Mouse (Mus musculus): Measurements from ENCODE around the gene Gtpbp3. TPM values are rescaled to one million over a fixed set of nuclear protein-coding genes. Genes with fewer than 3 reads are reported as not detected.

Gtpbp3 gene
- total RNA-seq, 1 experiment from 2014 or later: 22.6 TPM

DNA sequence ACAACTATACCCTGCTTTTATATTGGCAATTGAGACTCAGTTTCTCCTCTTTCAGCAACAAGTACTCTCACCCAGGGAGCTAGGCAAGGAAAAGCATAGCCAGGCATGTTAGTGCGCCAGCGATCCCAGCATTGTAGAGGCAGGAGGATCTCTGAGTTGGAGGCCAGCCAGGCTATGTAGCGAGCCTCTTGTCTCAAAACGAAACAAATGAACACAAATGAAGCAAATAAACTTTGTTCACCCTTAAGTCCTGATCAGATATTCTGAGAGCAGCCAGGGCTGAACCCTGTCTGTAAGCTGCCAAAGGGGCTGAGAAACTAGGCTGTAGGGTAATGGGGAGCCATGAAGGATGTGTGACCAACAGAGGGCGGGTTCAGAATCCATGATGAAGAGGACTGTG is 7.9 kb downstream of the Gtpbp3 start:
- ATAC-seq (replicated peaks; ENCODE audit: low read depth, poor library complexity, severe bottlenecking): no peak

DNA sequence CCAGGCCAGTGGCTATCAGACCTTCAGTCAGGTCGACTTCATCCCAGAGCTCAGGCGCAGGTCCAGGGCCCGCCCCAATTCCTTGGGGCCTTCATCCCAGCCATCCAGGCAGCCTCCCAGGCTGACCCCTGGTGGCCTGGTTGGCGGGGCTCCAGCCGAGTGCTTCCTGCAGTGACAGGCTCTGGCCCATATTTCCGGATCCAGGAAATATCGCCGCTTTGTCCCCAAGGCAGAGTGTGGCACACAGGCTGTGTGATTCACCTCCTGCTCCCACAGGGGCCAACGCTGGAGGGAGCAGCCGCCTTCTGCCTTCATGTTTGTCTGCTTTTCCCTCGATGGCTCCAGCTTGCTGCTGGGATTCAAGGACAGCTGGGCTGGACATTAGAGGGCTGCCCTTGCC is 8.6 kb downstream of the Gtpbp3 start:
- no peak for ATAC-seq (replicated peaks; ENCODE audit: low read depth, poor library complexity, severe bottlenecking)

- no peak for ATAC-seq (replicated peaks; ENCODE audit: low read depth, poor library complexity, severe bottlenecking)
Observed at GRCm38 (mm10) chr8:71497077-71497645, 9.3 kb downstream of the Gtpbp3 start.

DNA sequence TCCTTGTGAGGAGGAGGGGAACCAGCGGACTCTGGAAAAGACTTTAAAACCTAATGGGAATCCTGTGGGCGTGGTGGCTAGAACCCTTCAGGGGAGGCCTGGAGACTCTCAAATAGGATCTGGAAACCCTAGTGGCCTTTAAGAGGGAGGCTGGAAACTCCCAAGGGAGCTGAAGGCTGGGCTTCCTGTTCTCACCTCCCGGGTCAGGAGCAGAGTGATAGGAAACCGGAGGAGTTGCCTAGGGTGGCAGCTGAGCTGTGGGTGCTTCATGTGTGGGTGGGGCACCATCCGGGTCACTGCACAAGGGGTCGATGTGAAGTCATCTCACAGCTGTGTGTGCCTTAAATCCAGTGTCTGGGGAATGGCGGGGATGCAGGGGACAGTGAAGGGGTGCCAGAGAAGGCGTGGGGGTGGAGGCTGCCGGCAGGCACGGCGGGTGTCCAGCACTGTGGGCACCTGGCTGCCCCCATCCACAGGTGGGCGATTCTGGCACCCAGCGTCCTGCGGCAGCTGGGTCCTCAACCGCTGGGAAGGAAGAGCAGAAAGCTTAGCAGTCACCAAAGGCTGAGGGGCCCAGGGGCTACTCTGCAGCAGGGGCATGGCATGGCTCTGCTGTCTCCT is 10.1 kb downstream of the Gtpbp3 start:
- ATAC-seq (replicated peaks; ENCODE audit: low read depth, poor library complexity, severe bottlenecking): no peak

DNA sequence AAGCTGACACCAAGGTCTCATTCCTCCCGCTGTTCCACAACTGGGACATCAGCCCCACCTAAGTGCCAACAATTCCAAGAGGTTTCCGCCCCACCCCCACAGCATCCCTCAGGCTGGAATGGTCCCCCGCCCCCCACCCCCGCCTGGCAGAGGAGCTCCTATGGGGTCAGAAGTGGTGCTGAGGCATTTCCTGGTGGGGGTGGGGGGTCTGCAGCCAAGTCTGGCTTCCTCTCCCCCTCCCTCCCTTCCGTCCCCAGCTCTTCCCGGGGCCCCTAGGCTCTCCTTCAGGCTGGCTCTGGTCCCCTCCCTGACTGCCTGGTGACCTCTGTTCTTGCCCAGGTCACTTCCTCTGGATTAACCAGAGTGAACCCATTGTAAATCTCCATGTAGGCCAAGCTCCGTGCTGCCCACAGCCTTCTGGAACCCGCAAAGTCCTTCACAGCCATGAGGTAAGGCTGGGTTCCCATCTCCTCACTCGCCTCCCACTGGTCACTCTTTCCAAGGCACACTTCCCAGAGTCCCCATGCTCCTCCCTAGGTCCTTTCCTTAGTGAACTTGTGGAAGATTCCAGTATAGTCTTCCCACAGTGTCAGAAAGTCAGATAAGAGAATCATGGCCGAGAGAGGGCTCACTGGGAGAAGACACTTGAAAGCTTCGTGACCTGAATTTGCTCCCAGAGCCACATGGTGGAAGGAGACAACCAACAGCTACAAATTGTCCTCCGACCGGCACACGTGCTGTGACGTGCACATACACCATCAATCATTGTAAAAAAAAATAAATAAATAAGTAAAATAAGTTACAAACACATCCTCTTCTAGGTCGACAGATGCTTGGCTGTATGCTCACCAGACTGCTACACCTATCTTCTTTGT is 11.2 kb downstream of the Gtpbp3 start:
- ATAC-seq (replicated peaks; ENCODE audit: low read depth, poor library complexity, severe bottlenecking): no peak

DNA sequence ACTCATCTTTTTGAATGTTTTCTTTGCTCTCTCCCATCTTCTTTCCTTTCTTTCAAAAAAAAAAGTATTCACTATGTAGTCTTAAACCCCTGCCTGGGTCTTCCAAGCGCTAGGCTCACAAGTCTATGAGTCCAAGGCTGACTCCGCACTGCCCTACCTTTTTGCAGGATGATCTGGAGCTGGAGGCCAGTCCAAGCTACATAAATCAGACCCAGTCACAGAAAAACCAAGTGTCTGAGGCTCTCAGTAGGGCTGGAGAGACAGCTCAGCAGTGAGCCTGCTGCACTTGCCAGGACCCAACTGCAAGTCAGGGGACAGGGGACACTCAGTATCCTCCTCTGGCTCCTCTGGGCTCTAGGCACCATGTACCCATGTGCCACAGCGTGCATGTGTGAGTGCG is 16.4 kb downstream of the Gtpbp3 start:
- ATAC-seq (replicated peaks; ENCODE audit: low read depth, poor library complexity, severe bottlenecking): no peak

GRCm38 (mm10) chr8:71505326-71505725 is 17.4 kb downstream of the Gtpbp3 start:
- ATAC-seq (replicated peaks; ENCODE audit: low read depth, poor library complexity, severe bottlenecking): no peak

DNA sequence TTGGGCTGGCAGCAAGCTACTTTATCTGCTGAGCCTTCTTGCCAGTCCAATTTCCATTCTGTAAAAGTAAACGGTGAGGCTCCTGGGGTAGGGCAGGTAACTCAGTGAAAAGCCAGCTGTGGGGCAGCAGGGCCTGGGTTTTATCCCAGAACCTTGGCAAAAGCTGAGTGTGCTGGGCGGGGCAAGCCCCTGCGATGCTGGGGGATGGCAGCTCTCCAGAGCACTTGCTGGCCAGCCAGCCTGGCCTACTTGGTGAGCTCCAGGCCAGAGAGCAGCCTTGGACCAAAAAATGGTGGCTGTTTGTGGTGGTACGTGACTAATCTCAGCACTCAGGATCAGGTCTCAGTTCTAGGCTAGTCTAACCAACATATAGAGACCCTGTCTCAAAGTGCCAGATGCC is 18.1 kb downstream of the Gtpbp3 start:
- no peak for ATAC-seq (replicated peaks; ENCODE audit: low read depth, poor library complexity, severe bottlenecking)

GRCm38 (mm10) chr8:71507589-71508104 is 19.7 kb downstream of the Gtpbp3 start:
- peak; percentile 51 for ATAC-seq (replicated peaks; ENCODE audit: low read depth, poor library complexity, severe bottlenecking)

DNA sequence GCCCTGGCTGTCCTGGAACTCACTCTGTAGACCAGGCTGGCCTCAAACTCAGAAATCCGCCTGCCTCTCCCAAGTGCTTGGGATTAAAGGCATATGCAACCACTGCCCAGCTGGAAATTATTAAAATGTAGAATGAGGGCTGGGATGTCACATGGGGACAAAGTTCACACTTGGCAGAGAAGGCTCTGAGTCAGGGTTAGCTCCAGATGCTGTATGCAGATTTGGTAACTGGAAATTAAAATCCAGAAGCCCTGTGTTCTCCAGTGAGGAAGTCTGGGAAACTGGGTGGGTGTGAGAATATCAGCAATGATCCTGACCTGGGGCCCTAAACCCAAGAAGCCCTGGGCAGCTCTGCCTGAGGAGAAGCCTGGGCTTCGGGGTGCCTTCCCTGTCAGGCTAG is 21.4 kb downstream of the Gtpbp3 start:
- no peak for ATAC-seq (replicated peaks; ENCODE audit: low read depth, poor library complexity, severe bottlenecking)

GRCm38 (mm10) chr8:71511644-71512043 is 23.7 kb downstream of the Gtpbp3 start, which contains the start of gene Plvap:
TSS of gene Plvap (minus strand) at chr8:71511752.
- peak; percentile 85 for ATAC-seq (replicated peaks; ENCODE audit: low read depth, poor library complexity, severe bottlenecking)

DNA sequence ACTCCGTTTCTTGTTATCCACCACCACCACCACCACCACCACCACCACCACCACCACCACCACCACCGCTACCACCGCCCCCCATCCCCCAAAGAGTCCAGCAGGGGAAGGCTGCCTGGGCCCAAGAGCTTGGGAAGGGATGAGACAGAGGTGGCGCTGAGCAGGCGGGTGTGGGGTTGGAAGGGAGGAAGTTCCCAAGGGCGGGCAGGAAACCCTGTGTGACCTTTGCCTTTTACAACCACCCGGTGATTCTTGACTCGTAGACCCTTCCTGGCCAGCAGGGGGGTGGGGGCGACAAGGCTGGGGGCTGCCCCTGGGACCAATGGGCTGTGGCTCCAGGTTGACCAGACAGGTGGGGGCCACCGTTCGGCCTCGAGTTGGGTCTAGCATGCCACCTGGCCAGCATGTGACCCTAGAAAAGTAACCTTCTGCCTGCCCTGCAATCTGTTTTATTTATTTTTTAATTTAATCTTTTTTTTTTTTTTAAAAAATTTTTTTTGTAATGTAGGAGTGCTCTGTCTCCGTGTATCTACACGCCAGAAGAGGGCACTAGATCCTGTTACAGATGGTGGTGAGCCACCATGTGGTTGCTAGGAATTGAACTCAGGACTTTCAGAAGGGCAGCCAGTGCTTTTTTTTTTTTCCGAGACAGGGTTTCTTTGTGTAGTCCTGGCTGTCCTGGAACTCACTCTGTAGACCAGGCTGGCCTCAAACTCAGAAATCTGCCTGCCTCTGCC is 25.3 kb downstream of the Gtpbp3 start:
- ATAC-seq (replicated peaks; ENCODE audit: low read depth, poor library complexity, severe bottlenecking): no peak

GRCm38 (mm10) chr8:71515043-71515442 is 27.1 kb downstream of the Gtpbp3 start:
- no peak for ATAC-seq (replicated peaks; ENCODE audit: low read depth, poor library complexity, severe bottlenecking)

DNA sequence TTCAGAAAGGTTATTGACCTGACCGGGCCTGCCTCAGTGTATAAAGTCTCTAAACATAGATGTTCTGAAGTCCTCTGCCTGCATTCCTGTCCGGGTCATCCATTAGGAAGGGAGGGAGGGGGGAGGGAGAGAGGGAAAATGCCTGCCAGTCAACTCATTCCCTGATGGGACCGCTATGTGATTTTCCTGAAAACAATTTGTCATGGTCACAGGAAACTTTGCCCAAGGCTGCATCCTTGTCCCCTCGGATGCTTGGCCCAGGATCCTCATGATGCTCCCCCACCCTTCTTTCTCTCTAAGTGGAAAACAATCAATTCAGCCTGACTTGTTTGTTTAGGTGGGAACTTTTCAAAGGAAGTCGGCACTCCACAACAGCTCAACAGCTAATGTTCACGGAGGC is 28.9 kb downstream of the Gtpbp3 start:
- no peak for ATAC-seq (replicated peaks; ENCODE audit: low read depth, poor library complexity, severe bottlenecking)

DNA sequence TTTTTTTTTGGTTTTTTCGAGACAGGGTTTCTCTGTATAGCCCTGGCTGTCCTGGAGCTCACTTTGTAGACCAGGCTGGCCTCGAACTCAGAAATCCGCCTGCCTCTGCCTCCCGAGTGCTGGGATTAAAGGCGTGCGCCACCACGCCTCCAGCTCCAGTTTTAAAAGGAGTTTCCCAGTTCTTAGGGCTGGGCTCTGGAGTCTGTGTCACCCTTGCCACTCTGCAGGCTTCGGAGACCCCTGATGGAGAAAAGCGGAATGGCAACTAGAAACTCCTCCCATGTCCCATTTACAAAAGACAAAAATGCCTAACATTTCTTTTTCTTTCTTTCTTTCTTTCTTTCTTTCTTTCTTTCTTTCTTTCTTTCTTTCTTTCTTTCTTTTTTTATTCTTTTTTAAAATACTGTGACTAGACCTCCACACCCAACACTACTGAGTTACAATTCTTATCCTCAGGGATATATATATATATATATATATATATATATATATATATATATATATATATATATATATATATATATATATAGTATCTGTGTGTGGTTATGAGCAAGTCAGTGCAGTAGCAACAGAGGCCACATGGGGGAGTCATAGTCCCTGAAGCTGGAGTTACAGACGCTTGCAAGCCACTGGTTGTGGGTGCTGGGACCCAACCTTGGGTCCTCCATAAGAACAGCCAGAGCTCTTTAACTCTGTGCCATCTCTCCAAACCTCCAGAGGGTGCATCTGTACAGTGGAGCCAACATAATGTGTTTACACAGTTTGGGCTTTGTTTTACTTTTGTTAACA is 31.3 kb downstream of the Gtpbp3 start:
- peak; percentile 70 for ATAC-seq (replicated peaks; ENCODE audit: low read depth, poor library complexity, severe bottlenecking)

- ATAC-seq (replicated peaks; ENCODE audit: low read depth, poor library complexity, severe bottlenecking): peak; percentile 96
Observed at GRCm38 (mm10) chr8:71521634-71522033, 33.7 kb downstream of the Gtpbp3 start.

DNA sequence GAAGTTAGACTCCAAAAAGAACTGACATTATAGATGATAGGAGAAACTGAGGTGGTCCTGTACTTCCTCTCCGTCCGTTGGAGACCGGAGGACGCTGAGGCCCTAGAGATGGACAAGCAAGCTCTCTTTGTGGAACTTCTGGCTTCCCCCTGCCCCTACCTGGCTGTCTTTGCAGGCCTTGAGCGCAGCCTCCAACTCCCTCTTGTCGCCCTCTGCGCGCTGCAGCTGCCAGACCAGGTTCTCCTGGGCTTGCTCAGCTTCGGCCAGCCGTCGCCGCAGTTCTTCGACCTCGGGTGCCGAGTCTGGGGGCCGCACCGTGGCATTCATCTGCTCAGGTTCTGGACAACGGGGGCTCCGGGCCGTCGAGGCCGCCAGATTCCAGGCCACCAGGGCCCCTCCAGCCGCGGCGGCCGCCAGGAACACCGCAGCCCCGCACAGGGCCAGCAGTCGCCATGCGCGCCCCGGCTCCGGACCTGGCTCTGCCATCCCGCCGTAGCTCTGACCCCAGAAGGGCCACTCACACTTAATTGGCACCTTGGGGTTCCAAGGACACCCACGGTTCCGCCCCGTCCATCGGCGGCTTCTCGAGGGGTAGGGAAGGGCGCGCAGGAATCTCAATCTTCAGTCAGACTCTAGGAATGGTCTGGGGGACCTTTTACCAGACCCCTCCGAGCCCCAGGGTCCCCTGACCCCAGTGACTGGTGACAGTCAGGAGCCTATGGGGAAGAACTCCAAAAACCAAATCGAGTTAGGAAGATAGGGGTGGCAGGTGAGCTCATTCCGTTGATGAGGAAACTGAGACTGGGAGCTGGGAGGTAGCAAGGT is 37.5 kb downstream of the Gtpbp3 start, which contains the start of gene Ccdc194:
Ccdc194 (minus strand) TSS at position 486 of the 825 bp plus-strand sequence.
- no peak for ATAC-seq (replicated peaks; ENCODE audit: low read depth, poor library complexity, severe bottlenecking)

DNA sequence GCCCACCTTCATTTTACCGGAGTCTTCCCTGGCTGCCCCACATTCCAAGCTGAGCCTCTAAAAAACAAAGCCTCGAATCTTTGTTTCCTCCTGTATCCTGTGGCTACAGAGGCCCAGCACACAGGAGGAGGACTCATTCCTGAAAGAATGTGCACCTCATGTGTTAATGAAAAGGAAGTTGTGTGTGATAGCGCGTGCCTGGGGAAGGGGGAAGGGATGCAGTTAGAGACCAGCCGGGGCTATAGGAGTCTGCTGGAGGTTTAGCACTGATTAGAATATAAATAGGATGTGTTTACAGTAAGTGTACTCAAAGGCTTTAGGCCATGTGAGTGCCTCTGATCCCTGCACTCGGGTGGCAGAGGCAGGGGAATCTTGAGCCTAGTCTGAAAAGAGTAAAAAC is 38.4 kb downstream of the Gtpbp3 start:
- ATAC-seq (replicated peaks; ENCODE audit: low read depth, poor library complexity, severe bottlenecking): no peak

Measured in common myeloid progenitor, adult 5-6 weeks (primary cell).